Mouse (Mus musculus) CH12F3 (cell line): ENCODE data around the gene Nat8.
"Not testable (repeated sequence)": the region's sequence is repeated elsewhere in the genome, so short reads cannot be mapped to it uniquely, and the experiment has no call there.

Experiments
- in situ Hi-C: fragments of 300-500 bp; cut with MboI; formaldehyde crosslinking; loops from 2 replicates; pipeline ENCODE4 v1.14.3; 2020; ENCODE audit warnings: low sequenced_read_pairs

The Nat8 gene

DNA sequence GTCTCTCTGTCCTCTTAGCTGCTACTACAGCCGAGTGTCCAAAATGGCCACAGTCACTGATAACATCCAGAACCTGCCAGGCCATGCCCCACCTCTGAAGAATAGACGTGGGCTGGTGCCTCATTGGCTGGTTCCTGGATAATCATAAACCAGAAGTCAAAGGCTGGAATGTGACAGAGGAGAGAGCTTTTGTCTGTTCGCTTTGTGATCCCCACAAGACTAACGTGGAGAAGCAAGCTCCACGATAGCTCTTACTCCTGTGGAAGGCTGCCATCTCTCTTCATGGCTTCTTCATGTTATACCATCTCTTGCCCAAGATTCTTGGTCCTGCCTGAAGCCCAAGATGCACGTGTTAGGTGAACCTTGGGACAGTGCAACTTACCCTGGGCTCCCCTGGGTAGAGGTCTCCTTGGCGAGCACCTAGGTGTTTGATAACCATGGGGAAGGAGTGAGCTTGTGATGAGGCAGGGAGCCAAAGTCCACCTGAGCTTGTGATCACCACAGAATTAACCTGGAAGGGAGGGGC, at the start of gene Nat8:
Gene Nat8, minus strand, starts transcription at position 287 of the 526 bp plus-strand sequence.
- in situ Hi-C loops: no loop called here

DNA sequence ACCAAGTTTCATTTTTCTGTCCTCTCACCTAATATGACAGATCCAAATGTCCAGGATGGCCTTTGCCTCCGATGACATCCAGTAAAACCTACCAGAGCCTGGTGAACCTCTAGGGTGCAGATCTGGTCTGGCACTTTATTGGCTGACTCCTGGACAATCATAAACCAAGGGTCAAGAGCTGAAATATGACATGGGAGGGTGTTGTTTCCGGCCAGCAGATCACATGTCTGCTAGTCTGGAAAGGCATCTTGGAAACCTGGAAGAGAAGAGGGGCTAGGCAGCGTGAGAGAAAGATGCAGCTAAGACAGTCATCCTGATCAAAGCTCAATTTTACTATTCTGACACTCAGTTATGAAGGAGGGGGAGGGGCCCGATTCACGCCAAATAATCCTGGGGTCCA, 37.1 kb upstream of the Nat8 start, which contains the start of gene Nat8f2:
Gene Nat8f2, minus strand, starts transcription at position 153 of the 400 bp plus-strand sequence.
- in situ Hi-C loops: not testable (repeated sequence)

DNA sequence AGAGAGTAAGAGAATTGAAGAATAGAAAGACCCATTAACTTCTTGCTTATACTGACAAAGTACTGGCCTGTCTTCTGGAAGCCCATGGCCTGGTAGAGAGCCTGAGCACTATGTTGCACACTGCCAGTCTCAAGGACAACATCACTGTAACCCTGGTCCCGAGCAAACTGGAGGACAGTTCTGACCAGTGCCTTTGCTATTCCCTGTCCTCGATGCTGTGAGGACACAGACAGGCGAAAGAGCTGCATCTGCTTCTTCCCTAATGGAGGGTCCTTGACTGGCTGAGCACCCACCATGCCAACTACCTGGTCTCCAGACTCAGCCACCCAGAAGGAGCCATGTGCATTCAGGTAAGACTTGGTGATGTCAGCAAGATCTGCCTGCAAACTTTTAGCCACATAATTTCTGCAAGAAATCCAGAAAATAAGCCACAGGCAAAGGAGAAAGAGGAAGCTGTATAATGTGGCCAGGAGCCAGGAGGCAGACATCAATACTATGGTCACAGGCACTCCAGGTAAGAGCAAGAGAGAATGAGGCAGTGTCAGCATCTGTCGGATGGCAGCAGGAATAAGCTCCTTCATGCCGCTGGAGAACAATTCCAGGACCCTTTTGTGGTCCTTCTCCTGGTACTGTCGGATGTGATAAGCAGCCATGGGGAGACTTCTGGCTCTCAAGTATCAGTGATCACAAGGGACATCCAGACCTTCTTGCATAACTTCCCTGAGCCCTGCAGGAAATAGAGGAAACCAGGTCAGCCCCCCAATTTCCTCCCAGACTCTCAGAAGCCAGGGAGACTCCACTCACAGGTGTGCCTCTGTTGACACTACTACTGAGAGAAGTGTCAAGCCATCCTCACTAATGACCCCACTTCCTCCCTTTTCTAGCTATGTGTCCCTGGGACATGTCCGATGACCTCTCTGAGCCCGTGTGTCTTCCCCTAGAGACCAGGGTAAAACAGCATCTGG, 36.1 kb upstream of the Nat8 start:
- in situ Hi-C loops: no loop called here

DNA sequence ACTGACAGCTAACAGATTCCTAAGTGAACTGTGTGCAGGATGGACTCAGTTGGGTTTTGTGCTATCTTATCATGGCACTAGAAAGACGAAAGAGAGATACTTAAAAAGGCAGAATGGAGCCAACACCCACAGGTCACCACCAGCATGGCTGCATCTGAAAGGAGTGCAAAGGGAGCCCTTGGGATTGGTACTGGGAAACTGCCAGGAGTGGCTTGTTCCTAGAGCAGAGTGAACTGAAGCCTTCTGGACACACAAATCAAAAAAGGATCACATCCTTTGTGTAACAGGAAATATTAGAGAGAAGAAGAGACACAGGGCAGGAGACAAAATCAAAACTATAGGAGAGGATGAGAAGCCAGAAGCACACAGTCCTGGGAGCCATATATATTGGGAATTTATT, 35.1 kb upstream of the Nat8 start:
- in situ Hi-C loops: not testable (repeated sequence)

DNA sequence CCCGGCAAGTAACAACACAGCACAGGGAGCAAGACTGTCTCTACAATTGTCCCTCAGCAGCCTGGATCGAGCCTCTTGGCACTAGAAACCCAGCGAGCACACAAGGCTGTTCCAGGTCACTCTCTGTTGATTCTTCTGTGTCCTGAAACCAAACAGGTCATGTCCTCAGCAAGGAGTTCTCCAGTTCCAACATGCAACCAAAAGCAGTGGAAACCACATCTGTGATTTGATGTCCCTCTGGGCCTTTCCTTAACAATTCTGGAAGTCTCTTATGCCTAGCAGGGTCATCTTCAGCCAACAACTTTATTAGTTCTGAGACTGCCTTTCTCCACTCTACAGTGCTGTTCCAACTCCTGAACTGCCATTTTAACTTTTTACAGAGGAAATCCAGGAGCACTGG, 34.3 kb upstream of the Nat8 start:
- in situ Hi-C loops: not testable (repeated sequence)

DNA sequence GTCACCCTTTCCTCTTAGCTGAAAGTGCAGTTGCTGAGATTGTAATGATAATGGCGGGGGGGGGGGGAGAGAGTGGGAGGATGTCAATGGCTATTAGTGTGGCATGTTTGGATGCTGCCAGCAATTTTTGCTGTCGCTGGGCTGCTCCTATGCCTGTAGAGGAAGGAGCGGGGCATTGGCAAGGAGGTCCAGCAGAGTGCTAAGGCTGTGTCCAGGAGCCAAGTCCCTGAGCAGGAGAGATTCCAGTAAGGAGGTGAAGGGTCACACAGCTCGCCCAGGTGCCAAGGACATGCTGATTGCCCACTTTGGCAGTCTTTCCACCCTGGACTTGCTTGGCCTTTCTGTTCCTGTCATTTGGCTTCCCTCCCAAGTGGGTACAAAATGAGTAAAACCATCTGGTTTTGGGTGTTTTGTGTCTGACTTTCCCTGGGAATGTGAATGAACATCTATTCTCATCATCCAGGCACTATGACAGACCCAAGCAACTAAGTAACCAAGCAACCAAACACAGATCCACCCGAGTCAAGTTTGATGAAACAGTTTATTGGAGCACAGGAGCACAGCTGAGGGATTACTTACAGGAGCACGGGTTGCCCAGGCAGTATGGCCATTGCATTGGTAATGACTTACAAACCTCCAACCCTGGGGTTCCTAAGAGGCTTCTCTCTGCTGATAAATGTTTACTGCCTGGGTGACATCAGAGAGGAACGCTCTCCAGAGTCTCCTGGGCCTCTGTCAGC, 33.2 kb upstream of the Nat8 start:
- in situ Hi-C loops: not testable (repeated sequence)

DNA sequence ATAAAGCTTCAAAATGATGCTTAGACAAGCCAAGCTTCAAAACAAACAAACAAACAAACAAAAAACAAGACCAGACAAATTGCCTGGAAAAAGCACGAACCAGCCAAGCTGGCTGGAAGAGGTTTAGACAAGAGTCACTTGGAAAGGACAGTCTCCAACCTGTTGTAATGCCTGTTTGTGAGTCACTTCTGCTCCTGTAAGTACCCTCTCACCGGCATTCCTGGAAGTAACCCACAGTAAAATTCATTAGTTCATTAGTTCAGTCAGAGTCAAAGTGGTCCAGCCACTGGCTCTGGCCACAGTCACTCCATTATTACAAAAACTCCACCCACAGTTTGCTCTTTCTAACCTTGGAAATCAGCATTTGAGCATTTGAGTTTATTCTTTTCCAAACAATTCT, 32.0 kb upstream of the Nat8 start:
- in situ Hi-C loops: no loop called here

DNA sequence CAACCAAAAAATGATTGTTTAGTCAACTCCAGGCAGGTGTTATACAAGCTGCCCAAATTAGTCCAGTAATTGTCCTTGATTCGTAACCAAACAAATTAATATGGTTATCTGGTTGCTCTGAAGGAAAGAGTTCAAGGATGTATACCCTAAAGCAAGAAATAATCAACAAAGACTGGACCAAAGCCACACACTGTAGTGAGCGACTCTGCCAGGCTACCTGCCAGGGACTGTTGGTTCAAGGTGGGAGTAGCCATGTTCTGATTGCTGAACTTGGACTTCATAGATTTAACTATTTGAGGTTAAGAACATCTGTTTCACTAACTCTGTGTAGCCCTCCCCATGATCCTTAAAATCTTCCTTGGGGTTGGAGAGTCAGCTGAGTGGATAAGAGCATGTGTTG, 31.3 kb upstream of the Nat8 start:
- in situ Hi-C loops: no loop called here

DNA sequence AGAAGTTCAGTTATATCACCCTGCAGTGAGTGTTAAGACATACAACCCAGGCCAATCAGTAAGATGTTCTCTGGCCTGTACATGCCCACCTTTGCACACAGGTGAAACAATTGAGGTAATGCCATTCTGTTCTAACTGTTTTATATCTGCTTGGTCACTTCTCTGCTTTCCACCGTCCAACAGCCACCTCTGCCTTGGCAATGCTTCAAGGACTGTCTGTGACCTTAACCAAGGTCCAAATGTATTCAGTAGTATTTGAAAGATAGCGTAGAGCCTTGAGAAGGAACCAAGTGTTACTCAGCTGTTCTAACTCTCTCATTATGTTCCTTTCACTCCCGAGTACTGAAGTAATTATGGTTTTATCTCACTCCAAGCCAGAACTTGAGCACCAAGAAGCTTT, 30.7 kb upstream of the Nat8 start:
- in situ Hi-C loops: no loop called here

DNA sequence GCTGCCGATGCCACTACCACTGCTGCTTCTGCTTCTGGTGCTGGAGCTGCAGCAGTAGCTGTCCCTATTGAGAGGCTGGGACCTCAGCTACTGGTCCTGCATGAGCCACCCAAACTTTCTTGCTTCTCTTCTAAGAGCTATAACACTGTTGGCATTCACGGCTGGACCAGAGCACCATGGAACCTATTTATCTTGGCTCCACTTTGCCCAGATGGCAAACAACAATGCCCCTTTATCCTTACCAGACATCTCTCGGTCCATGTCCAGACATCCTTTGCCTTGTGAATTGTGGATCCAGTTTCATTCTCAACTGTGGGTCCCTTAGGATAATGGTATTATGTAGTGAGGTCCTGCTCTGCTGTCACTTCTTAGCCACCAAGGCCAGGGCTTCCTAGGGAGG, 29.4 kb upstream of the Nat8 start:
- in situ Hi-C loops: no loop called here

DNA sequence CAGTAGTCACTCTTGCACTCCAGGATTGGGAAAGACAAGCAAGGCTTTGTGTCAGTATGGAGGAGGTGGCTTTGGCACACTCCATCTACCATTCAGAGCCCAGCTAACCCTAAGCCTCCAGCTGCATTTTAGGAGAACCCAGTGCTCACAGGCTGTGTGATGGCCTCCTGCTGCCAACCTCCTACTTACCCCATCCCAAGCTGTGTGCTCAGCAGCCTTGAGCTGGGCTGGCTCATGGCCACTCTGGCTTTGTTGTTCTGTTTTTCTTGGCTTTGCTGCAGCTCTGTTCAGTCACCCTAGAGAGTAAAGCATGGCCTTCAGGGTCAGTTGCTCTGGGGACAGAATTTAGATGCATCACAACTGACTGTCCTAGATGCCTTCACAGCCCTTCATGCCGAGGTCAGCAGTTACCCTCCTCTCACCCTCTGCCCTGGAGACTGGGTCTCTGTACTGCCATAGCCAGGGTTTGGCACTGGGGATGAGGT, 24.4 kb upstream of the Nat8 start:
- in situ Hi-C loops: no loop called here

DNA sequence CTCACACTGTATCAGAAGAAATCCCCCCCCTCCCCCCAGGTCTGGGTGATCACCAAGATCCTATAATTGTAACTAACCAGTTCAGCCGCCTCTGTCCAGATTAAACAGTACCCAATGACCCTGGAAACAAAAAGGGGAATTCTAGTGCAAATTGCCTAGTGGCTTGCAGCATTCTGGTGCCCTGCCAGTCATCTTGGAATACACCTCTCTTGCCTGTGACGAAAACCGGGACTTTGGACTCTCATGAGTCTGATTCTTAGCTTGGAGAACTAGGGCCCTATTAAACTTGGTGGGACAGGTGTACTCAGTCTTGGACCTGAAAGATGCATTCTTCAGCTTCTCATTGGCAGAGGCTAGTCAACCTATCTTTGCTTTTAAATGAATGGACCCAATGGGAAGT, 21.6 kb upstream of the Nat8 start:
- in situ Hi-C loops: no loop called here

DNA sequence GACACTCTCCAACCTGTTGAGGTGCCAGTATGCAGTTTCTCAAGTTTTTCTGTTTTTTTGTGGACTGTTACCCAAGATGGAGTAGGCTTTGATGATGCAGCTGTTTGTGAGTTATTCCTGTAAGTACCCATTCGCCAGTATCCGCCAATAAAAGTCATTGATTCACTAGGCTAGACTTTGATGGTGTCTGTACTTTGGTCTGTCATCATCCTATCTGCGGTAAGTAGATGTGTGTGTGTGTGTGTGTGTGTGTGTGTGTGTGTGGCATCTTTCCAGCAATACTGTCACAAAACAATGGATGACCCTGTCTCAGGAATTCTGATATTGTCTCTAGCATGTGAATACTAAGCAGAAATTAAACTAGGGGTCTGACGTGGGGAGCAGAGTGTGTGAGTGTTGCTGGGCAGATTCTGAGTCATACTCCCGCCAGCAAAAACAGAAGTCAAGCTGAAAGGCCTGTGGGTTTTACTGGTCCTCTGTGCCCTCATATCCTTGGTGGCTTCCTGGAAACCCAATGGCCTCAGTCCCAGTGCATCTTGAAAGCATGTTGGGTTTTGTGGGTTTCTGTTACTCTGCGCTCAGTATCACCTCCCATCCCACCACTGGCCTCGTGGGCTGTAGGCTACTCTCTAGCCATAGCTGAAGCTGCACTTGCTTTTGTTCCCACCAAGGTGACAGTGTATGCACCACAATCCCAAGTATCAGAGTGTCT, 19.3 kb upstream of the Nat8 start:
- in situ Hi-C loops: no loop called here

DNA sequence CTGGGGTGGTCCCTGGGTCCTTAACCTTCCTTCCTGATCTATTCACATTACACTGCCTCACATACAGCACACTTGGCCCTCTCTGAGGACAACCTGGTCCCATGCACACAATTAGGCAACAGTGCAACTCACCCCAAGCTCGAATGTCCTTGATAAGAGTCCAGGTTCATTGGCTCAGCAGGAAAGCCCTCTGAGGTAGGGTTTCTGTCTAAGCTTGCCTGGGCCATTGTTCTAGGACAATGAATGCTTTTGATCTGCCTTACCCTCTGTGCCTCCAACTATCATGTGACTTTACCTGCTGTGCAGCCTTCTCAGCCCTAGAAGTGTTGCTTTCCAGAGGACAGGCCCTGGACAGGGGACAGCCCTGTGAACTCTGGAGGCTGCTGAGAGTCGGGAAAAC, 17.4 kb upstream of the Nat8 start:
- in situ Hi-C loops: no loop called here

DNA sequence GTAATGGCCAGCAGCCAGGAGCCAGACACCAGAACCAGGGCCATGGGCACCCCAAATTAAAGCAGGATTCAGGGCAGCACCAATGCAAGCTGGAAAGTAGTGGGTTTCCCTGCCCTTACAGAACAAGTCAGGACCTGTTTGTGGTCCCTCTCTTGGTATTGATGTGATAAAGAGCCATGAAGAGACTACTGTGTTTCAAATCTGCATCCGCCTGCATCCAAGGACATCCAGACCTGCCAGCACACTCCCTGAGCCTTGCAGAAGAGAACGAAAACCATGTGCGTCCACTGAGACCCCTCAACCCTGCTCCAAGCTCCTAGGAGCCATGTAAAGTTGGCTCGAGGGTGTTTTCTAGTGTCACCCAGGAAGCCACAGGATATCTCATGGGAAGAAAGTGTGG, 16.3 kb upstream of the Nat8 start:
- in situ Hi-C loops: no loop called here

DNA sequence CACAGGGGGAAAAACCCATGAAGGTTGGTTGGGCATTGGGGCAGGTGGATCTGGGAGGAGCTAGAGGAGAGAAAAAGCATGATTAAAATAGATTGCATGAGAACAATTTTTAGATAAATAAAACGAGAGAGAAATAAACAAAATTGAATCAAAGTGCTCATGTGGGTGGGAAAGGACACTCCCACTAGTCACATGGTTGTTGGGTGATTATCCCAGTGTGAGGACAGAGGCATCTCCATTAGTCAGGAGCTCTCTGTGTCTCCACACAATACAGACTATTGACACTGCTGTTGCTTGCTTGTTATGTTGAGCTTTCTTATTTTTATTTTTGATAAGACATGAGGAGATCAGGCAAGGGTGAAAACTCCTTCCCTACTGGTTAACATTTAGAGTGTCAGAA, 15.0 kb upstream of the Nat8 start:
- in situ Hi-C loops: no loop called here

DNA sequence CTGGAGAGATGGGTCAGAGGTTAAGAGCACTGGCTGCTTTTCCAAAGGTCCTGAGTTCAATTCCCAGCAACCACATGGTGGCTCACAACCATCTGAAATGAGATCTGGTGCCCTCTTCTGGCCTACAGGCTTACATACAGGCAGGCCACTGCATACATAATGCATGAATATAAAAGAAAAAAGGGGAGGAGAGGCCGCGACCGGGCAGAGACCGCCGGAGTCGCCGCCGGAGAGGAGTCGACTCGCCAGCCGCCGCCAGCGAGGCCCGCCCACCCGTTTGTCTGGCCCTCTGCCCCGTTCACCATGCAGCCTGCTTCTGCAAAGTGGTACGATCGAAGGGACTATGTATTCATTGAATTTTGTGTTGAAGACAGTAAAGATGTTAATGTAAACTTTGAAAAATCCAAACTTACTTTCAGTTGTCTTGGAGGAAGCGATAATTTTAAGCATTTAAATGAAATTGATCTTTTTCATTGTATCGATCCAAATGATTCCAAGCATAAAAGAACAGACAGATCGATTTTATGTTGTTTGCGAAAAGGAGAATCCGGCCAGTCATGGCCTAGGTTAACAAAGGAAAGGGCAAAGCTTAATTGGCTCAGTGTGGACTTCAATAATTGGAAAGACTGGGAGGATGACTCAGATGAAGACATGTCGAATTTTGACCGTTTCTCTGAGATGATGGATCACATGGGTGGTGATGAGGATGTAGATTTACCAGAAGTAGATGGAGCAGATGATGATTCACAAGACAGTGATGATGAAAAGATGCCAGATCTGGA, 12.0 kb upstream of the Nat8 start:
- in situ Hi-C loops: not testable (repeated sequence)

DNA sequence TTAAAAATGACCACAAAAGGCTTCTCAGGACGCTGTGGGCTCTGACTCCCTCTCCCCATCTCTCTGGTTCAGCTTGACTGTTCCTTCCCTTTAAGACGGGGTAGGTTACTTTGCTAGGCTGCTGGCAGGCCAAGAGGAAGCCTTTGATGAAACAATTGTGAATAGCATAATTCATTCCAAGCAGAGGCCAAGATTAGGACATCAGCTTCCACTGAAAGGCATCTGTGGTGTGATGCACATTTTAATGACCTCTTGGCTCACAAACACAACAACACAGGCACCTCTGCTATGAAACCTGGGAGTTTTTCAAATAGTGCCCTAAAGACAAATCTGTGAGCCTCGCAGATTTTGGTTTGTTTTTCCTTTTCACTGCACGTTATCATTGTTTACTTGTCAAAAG, 8.1 kb upstream of the Nat8 start:
- in situ Hi-C loops: no loop called here

DNA sequence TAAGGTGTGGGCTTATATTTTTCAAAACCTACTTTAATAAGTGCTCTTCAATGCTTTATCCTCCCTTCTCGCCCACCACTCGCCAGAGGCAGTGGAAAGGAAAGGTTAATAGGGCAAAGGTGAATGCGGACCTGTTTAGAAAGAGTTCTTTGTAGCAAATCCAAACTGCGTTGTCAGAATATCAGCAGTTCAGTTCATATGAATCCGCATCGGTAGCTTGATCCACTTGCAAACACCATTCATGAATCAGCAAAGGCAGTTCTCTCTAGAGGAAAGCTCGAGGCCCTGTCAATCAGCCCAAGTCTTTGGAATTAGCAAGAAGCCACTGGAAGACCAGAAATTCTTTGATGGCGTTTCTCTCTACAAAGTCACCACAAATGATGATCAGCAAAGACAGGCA, 6.8 kb upstream of the Nat8 start:
- in situ Hi-C loops: no loop called here

DNA sequence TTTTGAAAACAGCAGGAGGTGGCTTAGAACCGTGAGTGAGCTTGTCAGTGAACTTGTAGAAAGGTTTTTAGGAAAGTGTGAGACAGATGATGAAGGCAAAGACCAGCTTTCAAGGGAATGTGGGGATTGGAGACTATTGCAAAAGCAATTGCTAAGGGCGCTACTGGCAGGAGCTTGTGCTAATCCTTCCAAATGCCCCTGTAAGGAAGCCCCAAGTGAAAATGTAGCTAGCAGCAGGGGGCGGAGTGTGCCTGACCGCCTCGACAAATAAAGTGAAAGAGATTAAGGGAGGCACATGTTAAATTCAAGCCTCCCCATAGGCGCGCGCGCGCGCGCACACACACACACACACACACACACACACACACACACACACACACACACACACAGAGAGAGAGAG, 5.4 kb upstream of the Nat8 start:
- in situ Hi-C loops: not testable (repeated sequence)
